Mouse (Mus musculus) forebrain, embryonic 10.5 days (tissue): ENCODE measurements around the gene Cep170. TPM values are rescaled to one million over a fixed set of nuclear protein-coding genes. Genes with fewer than 3 reads are reported as not detected.
"Not testable (repeated sequence)": the region's sequence is repeated elsewhere in the genome, so short reads cannot be mapped to it uniquely, and the experiment has no call there.

Experiments used
- DNase-seq: peaks from one replicate; pipeline ENCODE4 v3.0.0-alpha.2; 2017; ENCODE audit warnings: low spot score; ENCODE audit errors: extremely low spot score
- H3K27ac ChIP-seq: fragments of 300-500 bp; sonication (generic); 2 replicates; pipeline ENCODE4 v1.5.1; 2016; ENCODE audit warnings: mild to moderate bottlenecking
- H3K27me3 ChIP-seq: fragments of 300-500 bp; sonication (generic); 2 replicates; pipeline ENCODE4 v1.6.1; 2016; ENCODE audit warnings: mild to moderate bottlenecking; ENCODE audit not compliant: poor library complexity, severe bottlenecking
- H3K36me3 ChIP-seq: fragments of 300-500 bp; sonication (generic); replicated peaks from 2 replicates; pipeline ENCODE4 v1.6.1; 2016; ENCODE audit warnings: mild to moderate bottlenecking, moderate library complexity
- H3K4me1 ChIP-seq: fragments of 300-500 bp; sonication (generic); 2 replicates; pipeline ENCODE4 v1.6.1; 2016
- H3K4me3 ChIP-seq: fragments of 300-500 bp; sonication (generic); 2 replicates; pipeline ENCODE4 v1.5.1; 2016; ENCODE audit warnings: mild to moderate bottlenecking, moderate library complexity
- H3K9me3 ChIP-seq: fragments of 300-500 bp; sonication (generic); 2 replicates; pipeline ENCODE4 v1.6.1; 2016; ENCODE audit warnings: mild to moderate bottlenecking, moderate library complexity
- WGBS: fragments of 180-500 bp; shearing (Covaris S2); methylation state at CpG from one replicate; pipeline ENCODE4 v1.1.7; 2016; 5-methylcytosine and 5-hydroxymethylcytosine counted together
- polyA plus RNA-seq: library from polyadenylated mRNA; unstranded; fragments of >200 nt; fragmentation: Nextera tagmentation; extraction: Ambion mirVana; gene quantifications from 2 replicates; pipeline ENCODE4 v1.2.1, GENCODE M21; 2016

Gene Cep170
- 30.7 and 32.2 TPM in 2 replicates for polyA plus RNA-seq

- H3K27me3 ChIP-seq: no peaks in the 10 kb centered on the region
- no peaks in the 10 kb centered on the region for H3K9me3 ChIP-seq
- H3K4me3 ChIP-seq: peak within 1 kb of the TSS; percentile 93
- WGBS: under 1% methylated on average over 28 of the region's 28 CpGs
- H3K27ac ChIP-seq: peak within 1 kb of the TSS; percentile 98
- peak; percentile 99 for DNase-seq
- H3K36me3 ChIP-seq: no peaks in the 10 kb centered on the region
- H3K4me1 ChIP-seq: peaks cover 43% of the 10 kb centered on the region
Observed at GRCm38 (mm10) chr1:176814036-176814420, at the start of gene Cep170. Gene Cep170 (minus strand): TSS chr1:176814067.

- WGBS: 64% methylated on average over 9 of the region's 9 CpGs
- H3K4me1 ChIP-seq: no peaks in the 10 kb centered on the region
- no peaks in the 10 kb centered on the region for H3K27me3 ChIP-seq
- H3K9me3 ChIP-seq: no peaks in the 10 kb centered on the region
- no peak overlapping the region for H3K4me3 ChIP-seq
- no peaks in the 10 kb centered on the region for H3K36me3 ChIP-seq
- no peak overlapping the region for H3K27ac ChIP-seq
- no peak for DNase-seq
Observed at GRCm38 (mm10) chr1:176861981-176862644, 48.2 kb upstream of the Cep170 start.

- H3K9me3 ChIP-seq: peaks cover 9% of the 10 kb centered on the region; the same call in 1 of the 2 replicates
- H3K27me3 ChIP-seq: no peaks in the 10 kb centered on the region
- DNase-seq: no peak
- peaks cover 29% of the 10 kb centered on the region for H3K36me3 ChIP-seq
- no peaks in the 10 kb centered on the region for H3K4me1 ChIP-seq
- no peak overlapping the region for H3K27ac ChIP-seq
- no peak overlapping the region for H3K4me3 ChIP-seq
- WGBS: 90% methylated on average over 9 of the region's 9 CpGs
Observed at GRCm38 (mm10) chr1:176852813-176853590, 39.1 kb upstream of the Cep170 start.

GRCm38 (mm10) chr1:176851401-176851800, 37.5 kb upstream of the Cep170 start:
- DNase-seq: no peak
- H3K27me3 ChIP-seq: no peaks in the 10 kb centered on the region
- WGBS: 93% methylated on average over 7 of the region's 7 CpGs
- H3K9me3 ChIP-seq: peaks cover 9% of the 10 kb centered on the region; the same call in 1 of the 2 replicates
- no peak overlapping the region for H3K27ac ChIP-seq
- peaks cover 29% of the 10 kb centered on the region for H3K36me3 ChIP-seq
- no peaks in the 10 kb centered on the region for H3K4me1 ChIP-seq
- no peak overlapping the region for H3K4me3 ChIP-seq

- Histone ChIP-seq H3K27me3 (no peaks in the 10 kb centered on the region), H3K4me1 (no peaks in the 10 kb centered on the region), H3K9me3 (peaks cover 9% of the 10 kb centered on the region; the same call in 1 of the 2 replicates), H3K4me3 (no peak overlapping the region), H3K27ac (no peak overlapping the region), H3K36me3 (peaks cover 22% of the 10 kb centered on the region)
- 92% methylated on average over 2 of the region's 2 CpGs for WGBS
- no peak for DNase-seq
Observed at GRCm38 (mm10) chr1:176849377-176849776, 35.5 kb upstream of the Cep170 start.

- H3K9me3 ChIP-seq: peaks cover 9% of the 10 kb centered on the region; the same call in 1 of the 2 replicates
- H3K36me3 ChIP-seq: peaks cover 22% of the 10 kb centered on the region
- no peak overlapping the region for H3K27ac ChIP-seq
- no peaks in the 10 kb centered on the region for H3K27me3 ChIP-seq
- H3K4me3 ChIP-seq: no peak overlapping the region
- no peaks in the 10 kb centered on the region for H3K4me1 ChIP-seq
- DNase-seq: no peak
- 89% methylated on average over 11 of the region's 11 CpGs for WGBS
Observed at GRCm38 (mm10) chr1:176848613-176849290, 34.9 kb upstream of the Cep170 start.

- no peak for DNase-seq
Observed at GRCm38 (mm10) chr1:176847118-176847859, 33.4 kb upstream of the Cep170 start.

GRCm38 (mm10) chr1:176845082-176845977, 31.5 kb upstream of the Cep170 start:
- 77% methylated on average over 17 of the region's 17 CpGs for WGBS

More at GRCm38 (mm10) chr1:176847118-176847859, 33.4 kb upstream of the Cep170 start:
- Histone ChIP-seq H3K36me3 (peaks cover 9% of the 10 kb centered on the region), H3K27me3 (no peaks in the 10 kb centered on the region), H3K27ac (no peak overlapping the region), H3K4me1 (no peaks in the 10 kb centered on the region), H3K4me3 (no peak overlapping the region), H3K9me3 (peaks cover 1% of the 10 kb centered on the region; the same call in 1 of the 2 replicates)
- WGBS: 91% methylated on average over 10 of the region's 10 CpGs

GRCm38 (mm10) chr1:176836562-176836961, 22.7 kb upstream of the Cep170 start:
- not testable (repeated sequence) for DNase-seq, H3K9me3 ChIP-seq, H3K36me3 ChIP-seq, H3K27ac ChIP-seq, H3K4me3 ChIP-seq
- H3K27me3 ChIP-seq: peaks cover 24% of the 10 kb centered on the region
- WGBS: 76% methylated on average over 7 of the region's 7 CpGs
- peaks cover 14% of the 10 kb centered on the region for H3K4me1 ChIP-seq

More at GRCm38 (mm10) chr1:176845082-176845977, 31.5 kb upstream of the Cep170 start:
- Histone ChIP-seq H3K27me3 (no peaks in the 10 kb centered on the region), H3K9me3 (no peaks in the 10 kb centered on the region), H3K4me3 (no peak overlapping the region), H3K4me1 (no peaks in the 10 kb centered on the region), H3K36me3 (no peaks in the 10 kb centered on the region; the same call in 1 of the 2 replicates), H3K27ac (no peak overlapping the region)
- DNase-seq: no peak

GRCm38 (mm10) chr1:176835501-176836294, 21.8 kb upstream of the Cep170 start:
- H3K27ac ChIP-seq: peak overlapping the region; percentile 60
- peaks cover 14% of the 10 kb centered on the region for H3K4me1 ChIP-seq
- 2% methylated on average over 41 of the region's 41 CpGs for WGBS
- no peak for DNase-seq
- peak overlapping the region; percentile 59 for H3K4me3 ChIP-seq
- H3K36me3 ChIP-seq: no peaks in the 10 kb centered on the region
- peaks cover 24% of the 10 kb centered on the region for H3K27me3 ChIP-seq
- H3K9me3 ChIP-seq: no peaks in the 10 kb centered on the region

GRCm38 (mm10) chr1:176834880-176835279, 21.0 kb upstream of the Cep170 start:
- Histone ChIP-seq H3K4me1 (peaks cover 14% of the 10 kb centered on the region), H3K27ac (no peak overlapping the region), H3K4me3 (peak overlapping the region; percentile 59; the same call in 1 of the 2 replicates), H3K36me3 (no peaks in the 10 kb centered on the region), H3K9me3 (no peaks in the 10 kb centered on the region), H3K27me3 (peaks cover 24% of the 10 kb centered on the region)
- WGBS: 66% methylated on average over 6 of the region's 6 CpGs
- no peak for DNase-seq
